Mouse (Mus musculus) layer of hippocampus, adult 8-10 months (tissue): ENCODE results near the gene Pusl1. TPM values are rescaled to one million over a fixed set of nuclear protein-coding genes. Genes with fewer than 3 reads are reported as not detected.

Experiments
- DNase-seq, 2 experiments: peaks; one replicate each; pipeline ENCODE4 v3.0.0; 2022; ENCODE audit warnings: low spot score in 2 of 2
- microRNA-seq, 2 experiments: library from miRNA; unstranded; fragments of <30 nt; microRNA quantifications; one replicate each; pipeline ENCODE4 v1.2.0; 2022
- total RNA-seq, 4 experiments: library from RNA; stranded (reverse); gene quantifications; 2 replicates each; pipeline ENCODE4 v1.2.4; 2022

The Pusl1 gene
- total RNA-seq, 4 experiments from 2014 or later: 54.8 to 64.2 (median 57.7) TPM

GRCm38 (mm10) chr4:155843231-155843630, 48.4 kb downstream of the Pusl1 start:
- DNase-seq: no peak

GRCm38 (mm10) chr4:155841651-155842270, 49.8 kb downstream of the Pusl1 start:
- no peak for DNase-seq

- no peak for DNase-seq
Observed at GRCm38 (mm10) chr4:155841003-155841454, 50.6 kb downstream of the Pusl1 start.

GRCm38 (mm10) chr4:155840076-155841002, 51.2 kb downstream of the Pusl1 start:
- DNase-seq: no peak

GRCm38 (mm10) chr4:155839483-155839910, 52.1 kb downstream of the Pusl1 start, which contains the start of gene Mxra8:
Mxra8 (plus strand) TSS chr4:155839680.
- DNase-seq: no peak

GRCm38 (mm10) chr4:155838187-155839153, 53.1 kb downstream of the Pusl1 start:
- no peak for DNase-seq

Small RNA genes within 50 kb of the gene (microRNA-seq; reads per million reads assigned to microRNA genes)
- 0 reads per million in 2 experiments for gene Gm22991

Other genes with a start within 250 kb of the Pusl1 start
- not detected for gene Gm10563, start 246.4 kb downstream of the Pusl1 start, total RNA-seq
- 1 to 10 TPM; 2.8 to 5.0 (median 3.5) TPM for gene Mmp23, start 238.4 kb downstream of the Pusl1 start, total RNA-seq
- gene Mib2, start 222.6 kb downstream of the Pusl1 start, total RNA-seq: 100 to 1,000 TPM; 101 to 122 (median 113) TPM
- 10 to 100 TPM; 22.6 to 30.6 (median 26.6) TPM for gene Fndc10, start 197.4 kb downstream of the Pusl1 start, total RNA-seq
- gene Ssu72, start 187.0 kb downstream of the Pusl1 start, total RNA-seq: 10 to 100 TPM; 86.8 to 99.4 (median 88.9) TPM
- 10 to 100 TPM; 32.7 to 35.8 (median 34.4) TPM for gene Tmem240, start 157.0 kb downstream of the Pusl1 start, total RNA-seq
- gene Atad3a, start 130.7 kb downstream of the Pusl1 start, total RNA-seq: 10 to 100 TPM; 62.3 to 79.7 (median 65.0) TPM
- 10 to 100 TPM; 13.3 to 14.9 (median 14.2) TPM for gene Vwa1, start 117.1 kb downstream of the Pusl1 start, total RNA-seq
- 10 to 100 TPM; 30.2 to 36.9 (median 34.5) TPM for gene Tmem88b, start 105.9 kb downstream of the Pusl1 start, total RNA-seq
- gene Ankrd65, start 101.3 kb downstream of the Pusl1 start, total RNA-seq: not detected
- 10 to 100 TPM; 74.2 to 85.2 (median 78.2) TPM for gene Mrpl20, start 88.9 kb downstream of the Pusl1 start, total RNA-seq
- gene Ccnl2, start 79.3 kb downstream of the Pusl1 start, total RNA-seq: 100 to 1,000 TPM in 1 of 4 experiments, 10 to 100 TPM in 3; 69.6 to 104 (median 79.7) TPM
- 100 to 1,000 TPM in 1 of 4 experiments, 10 to 100 TPM in 3; 95.2 to 103 (median 97.9) TPM for gene Aurkaip1, start 60.5 kb downstream of the Pusl1 start, total RNA-seq
- gene Mxra8, start 52.1 kb downstream of the Pusl1 start, total RNA-seq: 10 to 100 TPM in 2 of 4 experiments, 1 to 10 TPM in 2; 7.4 to 10.9 (median 9.6) TPM
- gene Dvl1, start 44.4 kb downstream of the Pusl1 start, total RNA-seq: 10 to 100 TPM; 71.0 to 91.3 (median 82.6) TPM
- gene Tas1r3, start 28.4 kb downstream of the Pusl1 start, total RNA-seq: under 1 TPM; 0.25 to 0.32 (median 0.31) TPM
- 10 to 100 TPM; 27.8 to 41.9 (median 29.5) TPM for gene Cptp, start 22.3 kb downstream of the Pusl1 start, total RNA-seq
- 10 to 100 TPM; 30.5 to 40.2 (median 35.9) TPM for gene Ints11, start 22.2 kb downstream of the Pusl1 start, total RNA-seq
- gene Acap3, start within 50 bp of the Pusl1 start, total RNA-seq: 100 to 1,000 TPM; 116 to 124 (median 120) TPM
- 10 to 100 TPM; 58.5 to 69.0 (median 66.3) TPM for gene Ube2j2, start 52.0 kb upstream of the Pusl1 start, total RNA-seq
- gene C1qtnf12, start 70.5 kb upstream of the Pusl1 start, total RNA-seq: 10 to 100 TPM; 13.6 to 29.5 (median 18.1) TPM
- 10 to 100 TPM in 1 of 4 experiments, 1 to 10 TPM in 3; 9.2 to 11.3 (median 9.7) TPM for gene B3galt6, start 100.9 kb upstream of the Pusl1 start, total RNA-seq
- gene Sdf4, start 101.1 kb upstream of the Pusl1 start, total RNA-seq: 100 to 1,000 TPM; 202 to 230 (median 217) TPM
- gene Tnfrsf4, start 122.1 kb upstream of the Pusl1 start, total RNA-seq: 1 to 10 TPM; 1.1 to 3.5 (median 2.0) TPM
- not detected for gene Tnfrsf18, start 134.4 kb upstream of the Pusl1 start, total RNA-seq
- gene Ttll10, start 167.6 kb upstream of the Pusl1 start, total RNA-seq: under 1 TPM in 3 of 4 experiments, not detected in 1; 0.27 to 0.80 (median 0.45) TPM
- gene 9430015G10Rik, start 218.2 kb upstream of the Pusl1 start, total RNA-seq: 10 to 100 TPM; 28.2 to 49.7 (median 35.9) TPM
- gene Rnf223, start 238.7 kb upstream of the Pusl1 start, total RNA-seq: 1 to 10 TPM in 2 of 4 experiments, under 1 TPM in 2; 0.49 to 2.0 (median 0.81) TPM